Mouse (Mus musculus) lung, postnatal 0 days (tissue): ENCODE measurements around the gene Prkg2.

ENCODE experiments used
- CTCF ChIP-seq: IDR thresholded peaks from 2 replicates; pipeline ENCODE4 v1.5.1; 2016; ENCODE audit warnings: antibody characterized with exemption, mild to moderate bottlenecking
- EP300 ChIP-seq: IDR thresholded peaks from 2 replicates; pipeline ENCODE4 v1.6.1; 2016; ENCODE audit warnings: antibody characterized with exemption, mild to moderate bottlenecking, control low read depth

DNA sequence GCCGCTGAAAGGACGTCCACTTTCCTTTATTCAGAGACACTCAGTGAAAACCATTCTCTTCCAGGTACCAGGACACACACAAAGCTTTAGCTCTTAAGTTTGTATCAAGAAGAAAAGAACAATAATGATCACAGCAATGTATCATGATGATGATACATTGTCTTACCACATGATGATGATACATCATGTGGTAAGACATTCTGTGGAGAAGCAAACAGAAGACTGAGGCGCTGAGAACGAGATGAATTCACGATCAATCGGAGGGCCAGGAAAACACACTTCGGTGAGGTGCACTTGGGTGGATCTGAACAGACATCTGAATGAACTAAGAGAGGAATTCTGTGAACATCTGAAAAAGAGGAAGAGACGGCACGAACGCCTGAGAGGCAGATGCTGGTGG, 87.4 kb downstream of the Prkg2 start:
- TF ChIP-seq CTCF = no peak
- TF ChIP-seq EP300 = no peak
